Mouse (Mus musculus): Measurements from ENCODE around the gene Col24a1.

Gene Col24a1

DNA sequence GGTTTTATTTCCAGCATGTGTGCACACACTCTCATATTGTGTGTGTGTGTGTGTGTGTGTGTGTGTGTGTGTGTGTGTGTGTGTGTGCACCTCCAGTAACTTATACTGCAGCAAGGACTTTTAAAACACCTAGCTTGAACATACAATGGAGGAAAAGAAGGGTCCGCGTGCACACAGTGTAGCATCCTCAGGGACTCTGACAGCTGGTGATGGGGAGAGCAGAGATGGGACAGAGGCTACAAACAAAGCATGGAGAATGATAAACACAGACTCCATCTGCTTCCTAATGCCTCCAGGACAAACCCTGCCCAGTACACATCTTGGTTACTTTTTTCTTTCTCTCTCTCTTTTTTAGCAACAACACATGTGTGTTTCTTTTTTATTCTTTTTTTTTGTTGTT lies 171.5 kb downstream of the Col24a1 start:
- no peak for DNase-seq (ENCODE audit: low spot score)

DNA sequence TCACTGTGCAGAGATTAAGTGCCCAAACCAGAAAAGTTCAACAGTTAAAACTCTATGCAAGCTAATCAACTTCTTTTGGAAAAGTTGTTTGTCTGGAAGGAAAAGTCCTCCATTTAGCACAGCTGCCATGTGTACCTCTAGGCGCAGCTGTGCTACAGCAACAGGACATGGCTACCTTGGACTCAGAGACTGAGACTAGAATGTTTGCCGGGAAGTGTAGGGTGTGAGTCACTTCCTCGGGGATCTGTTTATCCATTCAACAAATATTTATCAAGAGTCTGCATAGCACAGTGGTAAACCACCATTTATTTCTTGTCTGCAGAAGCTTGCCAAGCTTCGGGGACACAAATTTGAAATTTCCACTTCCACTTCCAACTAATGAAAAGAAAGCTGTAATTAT lies 178.8 kb downstream of the Col24a1 start:
- no peak for DNase-seq (ENCODE audit: low spot score)

DNA sequence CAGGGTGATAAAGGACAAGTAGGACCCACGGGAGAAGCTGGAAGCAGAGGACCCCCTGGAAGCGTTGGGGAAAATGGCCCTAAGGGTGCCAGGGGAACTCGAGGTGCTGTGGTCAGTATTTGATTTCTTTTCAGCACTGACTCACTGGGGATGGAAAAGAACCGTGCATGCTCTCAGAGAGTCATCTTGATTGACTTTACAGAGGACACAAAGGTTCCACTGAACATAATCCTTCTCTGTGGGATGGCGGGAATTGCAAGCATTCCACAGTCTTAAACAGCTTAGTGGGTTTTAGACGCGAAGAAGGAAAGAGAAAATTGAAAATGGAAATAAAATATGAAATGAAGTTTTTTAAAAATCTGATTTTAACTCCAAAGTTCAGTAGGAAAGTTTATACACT lies 181.9 kb downstream of the Col24a1 start:
- no peak for DNase-seq (ENCODE audit: low spot score)

DNA sequence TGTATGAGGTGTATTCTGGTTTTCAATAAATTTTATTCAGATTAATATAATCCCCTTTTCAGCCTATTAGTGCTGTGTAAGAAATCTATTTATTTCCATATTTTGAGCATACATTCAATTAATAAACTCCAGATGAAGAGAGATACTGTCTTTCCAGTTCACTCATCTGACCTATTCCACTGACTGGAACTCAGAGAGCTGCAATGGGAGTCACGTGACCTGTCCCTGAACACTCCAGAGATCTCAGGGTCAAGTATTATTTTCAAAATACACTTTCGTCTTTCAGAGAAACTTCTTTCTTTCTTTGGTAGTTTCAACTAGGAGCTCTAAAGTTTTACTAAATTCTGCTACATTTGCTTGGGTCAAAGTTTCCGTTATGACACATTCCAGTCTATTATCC lies 184.4 kb downstream of the Col24a1 start:
- DNase-seq (ENCODE audit: low spot score) = no peak

DNA sequence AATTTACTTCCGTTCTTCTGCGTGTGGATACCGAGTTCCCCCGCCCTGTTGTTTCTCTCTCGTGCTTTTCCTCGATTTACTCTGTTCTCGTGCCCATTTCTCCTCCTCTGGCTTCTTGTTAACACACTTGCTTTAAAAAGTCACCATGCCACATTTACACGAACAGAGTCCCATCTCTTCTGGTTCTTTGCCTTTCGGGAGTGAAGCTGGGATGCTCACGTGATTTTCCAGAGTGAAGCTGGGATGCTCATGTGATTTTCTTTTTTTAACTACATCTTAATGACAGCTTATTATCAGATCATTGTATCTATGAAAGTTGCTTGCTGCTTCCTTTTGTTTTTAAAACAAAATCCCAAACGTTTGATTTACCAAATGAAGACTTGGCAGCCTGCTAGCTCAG lies 184.8 kb downstream of the Col24a1 start:
- no peak for DNase-seq (ENCODE audit: low spot score)

DNA sequence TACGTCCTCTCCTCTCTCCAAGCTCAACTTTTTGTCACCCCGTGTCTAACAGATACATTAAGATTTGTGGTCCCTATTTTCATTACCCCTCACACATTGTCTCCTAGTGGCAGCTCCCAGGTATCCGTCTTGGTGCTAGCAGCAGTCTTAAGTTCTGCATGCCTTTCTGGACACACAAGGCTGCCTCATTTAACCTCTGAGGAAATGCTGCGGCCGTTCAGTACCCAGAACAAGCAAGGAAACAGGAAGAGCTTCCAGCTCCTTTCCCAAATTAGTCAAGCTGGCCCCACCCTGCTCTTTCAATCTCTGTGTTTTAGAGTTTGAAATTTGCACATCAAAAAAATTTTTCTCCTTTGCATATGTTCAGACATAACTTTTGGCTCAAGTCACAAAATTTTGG lies 186.2 kb downstream of the Col24a1 start:
- no peak for DNase-seq (ENCODE audit: low spot score)

DNA sequence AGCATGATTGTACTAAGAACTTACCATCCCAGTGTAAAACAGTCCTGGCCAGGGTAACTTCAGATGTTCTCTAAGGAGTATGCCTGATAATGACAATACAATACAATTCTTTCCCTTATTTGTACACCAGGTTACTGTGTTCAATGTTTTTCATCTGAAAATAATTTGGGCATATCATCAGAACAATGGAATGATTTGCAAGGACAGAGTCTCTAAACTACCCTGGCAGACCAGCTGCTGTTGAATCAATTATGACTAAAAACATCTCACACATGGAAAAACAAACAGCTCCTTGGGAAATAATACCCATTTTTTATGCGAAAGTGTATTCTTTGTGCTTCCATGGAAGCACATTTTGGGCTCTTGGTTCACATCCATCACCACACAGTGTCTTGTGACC lies 198.0 kb downstream of the Col24a1 start:
- no peak for DNase-seq (ENCODE audit: low spot score)

DNA sequence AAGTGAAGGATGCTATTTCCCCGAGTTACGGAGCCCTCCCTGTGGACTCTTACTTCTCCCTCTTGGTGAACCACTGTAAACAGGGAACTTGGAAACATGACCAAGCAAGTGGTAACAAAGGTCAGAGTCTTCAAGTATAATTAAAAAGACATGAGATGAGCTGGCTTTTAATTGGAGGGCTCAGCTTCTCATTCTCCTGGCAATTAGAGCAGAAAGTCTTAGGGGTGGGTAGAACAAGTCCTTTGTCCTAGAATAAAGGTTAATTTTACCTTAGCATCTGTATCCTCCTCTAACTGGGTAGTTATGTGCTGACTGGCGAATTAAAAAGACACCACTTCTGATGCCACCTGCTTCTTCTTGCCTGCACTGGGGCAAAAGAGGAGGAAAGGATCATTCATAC lies 199.1 kb downstream of the Col24a1 start:
- DNase-seq (ENCODE audit: low spot score) = no peak

DNA sequence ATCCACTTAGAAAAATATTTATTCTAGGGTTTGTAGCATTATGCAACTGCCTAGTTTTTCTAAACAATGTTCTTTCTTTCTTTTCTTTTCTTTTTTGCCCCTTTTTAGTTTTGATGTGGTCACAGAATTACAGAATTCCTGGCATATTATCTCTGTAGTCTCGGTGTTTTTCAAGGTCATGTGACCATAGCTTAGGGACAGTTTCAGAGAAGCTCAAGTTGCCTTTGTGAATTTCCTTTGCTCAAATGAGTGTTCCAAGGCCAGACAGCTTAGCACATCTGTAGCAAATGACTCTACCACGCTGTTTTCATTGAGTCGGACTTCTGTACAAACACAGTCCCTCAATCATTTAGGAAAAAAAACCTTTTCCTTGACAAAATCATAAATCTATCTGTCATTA lies 205.9 kb downstream of the Col24a1 start:
- no peak for DNase-seq (ENCODE audit: low spot score)

DNA sequence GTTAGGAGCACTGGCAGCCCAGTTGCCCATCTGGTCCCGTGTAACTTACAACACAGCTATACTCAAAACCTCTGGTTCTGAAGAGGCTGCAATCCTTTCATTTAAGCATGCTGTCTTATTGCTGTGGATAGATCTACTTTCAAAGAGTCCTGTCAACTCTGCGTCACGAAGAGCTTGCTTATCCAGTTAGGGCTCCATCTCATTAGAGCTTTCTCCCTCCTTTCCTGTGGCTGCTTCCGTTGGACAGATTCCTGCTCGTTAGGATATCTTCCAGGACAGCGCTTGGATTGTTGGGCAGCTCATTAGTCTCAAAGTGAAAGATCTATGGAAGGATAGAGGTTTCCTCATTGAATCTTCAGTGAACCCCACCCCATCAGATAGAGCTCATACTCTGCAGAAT lies 206.6 kb downstream of the Col24a1 start:
- DNase-seq (ENCODE audit: low spot score) = no peak

DNA sequence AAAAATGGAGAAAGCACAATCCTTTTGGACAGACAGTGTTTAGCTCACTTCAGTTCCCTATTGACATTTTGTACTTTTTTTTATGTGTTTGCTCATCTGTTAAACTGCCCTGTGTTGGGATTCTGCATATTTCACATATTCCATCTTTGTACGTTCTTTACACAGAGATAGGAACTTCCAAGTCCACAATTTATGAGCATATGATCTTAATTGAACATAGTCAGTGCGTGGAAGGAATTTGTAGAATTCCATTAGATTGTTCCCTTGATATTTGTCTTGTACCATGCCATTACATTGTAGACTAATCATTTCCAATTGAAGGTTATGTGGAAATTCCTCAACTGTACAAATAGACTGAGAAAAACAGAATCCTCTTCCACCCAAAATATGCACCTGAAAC lies 212.6 kb downstream of the Col24a1 start:
- no peak for DNase-seq (ENCODE audit: low spot score)

DNA sequence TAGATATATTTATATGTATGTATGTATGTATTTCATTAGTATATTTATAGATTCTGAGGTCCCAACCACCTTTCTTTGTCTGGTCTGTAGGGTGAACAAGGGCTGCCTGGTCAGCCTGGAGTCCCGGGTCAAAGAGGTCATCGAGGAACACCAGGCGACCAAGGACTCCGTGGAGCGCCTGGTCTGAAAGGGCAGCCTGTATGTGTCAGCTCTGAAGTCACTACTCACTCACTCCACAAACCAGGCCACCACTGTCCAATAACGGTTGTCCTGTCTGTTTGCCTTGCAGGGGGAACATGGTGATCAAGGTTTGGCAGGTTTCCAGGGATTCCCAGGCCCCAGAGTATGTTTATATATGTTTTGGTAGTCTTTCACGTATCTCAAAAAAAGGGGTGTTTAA lies 216.3 kb downstream of the Col24a1 start:
- no peak for DNase-seq (ENCODE audit: low spot score)

DNA sequence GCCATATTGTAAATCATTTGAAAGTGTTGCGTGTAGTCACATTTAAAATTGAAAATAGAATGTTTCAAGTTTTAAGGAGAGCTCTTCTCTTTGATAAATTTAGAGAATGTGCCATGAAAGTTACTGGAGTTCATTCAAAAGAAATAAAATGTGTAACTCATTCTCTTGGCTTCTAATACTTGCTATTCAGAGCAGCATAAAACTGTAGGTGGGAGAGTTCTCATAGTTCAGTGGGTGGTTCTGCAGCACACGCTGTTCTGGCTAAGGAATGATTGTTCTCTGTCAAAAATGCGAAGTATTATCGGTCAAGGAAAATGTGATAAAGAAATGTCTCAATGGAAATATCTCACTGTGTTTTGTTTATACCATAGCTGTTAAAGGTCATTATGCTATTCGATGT lies 221.9 kb downstream of the Col24a1 start:
- DNase-seq (ENCODE audit: low spot score) = peak; percentile 15

DNA sequence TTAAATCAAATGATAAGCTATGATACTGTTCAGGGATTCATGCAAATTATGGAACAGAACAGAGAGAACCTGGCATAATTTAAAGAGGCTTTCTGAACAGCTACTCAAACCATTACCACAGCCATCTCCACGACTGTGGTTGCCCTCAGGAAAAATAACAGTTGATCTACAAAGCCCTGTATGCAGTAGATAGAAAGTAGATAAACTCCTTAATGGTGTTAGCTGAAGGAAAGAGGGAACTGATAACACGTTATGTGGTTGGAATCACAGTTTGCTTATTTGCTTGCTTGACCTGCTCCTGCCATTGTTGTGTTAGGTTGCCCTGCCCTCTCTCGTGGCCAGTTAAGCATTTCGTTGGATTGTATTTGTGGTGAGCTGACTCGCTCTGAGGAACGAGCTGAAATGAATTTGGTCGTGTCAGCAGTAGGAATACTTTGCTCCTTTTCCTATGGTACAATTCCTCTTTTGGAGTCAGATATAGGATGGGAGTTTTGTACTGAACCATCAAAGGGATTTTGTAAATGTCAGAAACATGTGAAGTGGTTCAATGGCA lies 229.3 kb downstream of the Col24a1 start:
- DNase-seq (ENCODE audit: low spot score) = no peak

DNA sequence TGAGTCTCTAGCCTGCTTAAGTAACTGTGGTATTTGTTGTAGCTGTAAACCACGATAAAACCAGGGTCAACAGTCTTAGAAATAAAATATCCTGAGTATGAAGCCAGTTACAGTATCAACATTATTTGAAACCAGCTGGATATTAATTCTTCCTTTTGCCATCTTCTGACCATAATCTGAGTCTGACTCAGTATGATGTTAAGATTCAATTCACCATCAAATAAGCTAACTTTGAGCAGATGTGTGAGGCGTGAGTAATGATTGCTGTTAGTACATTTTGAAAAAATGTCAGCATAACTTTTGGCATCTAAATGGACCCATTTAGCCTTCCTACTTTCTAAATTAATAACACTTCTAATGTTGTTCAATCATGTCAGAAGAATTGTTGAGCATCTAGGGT lies 230.0 kb downstream of the Col24a1 start:
- DNase-seq (ENCODE audit: low spot score) = no peak

DNA sequence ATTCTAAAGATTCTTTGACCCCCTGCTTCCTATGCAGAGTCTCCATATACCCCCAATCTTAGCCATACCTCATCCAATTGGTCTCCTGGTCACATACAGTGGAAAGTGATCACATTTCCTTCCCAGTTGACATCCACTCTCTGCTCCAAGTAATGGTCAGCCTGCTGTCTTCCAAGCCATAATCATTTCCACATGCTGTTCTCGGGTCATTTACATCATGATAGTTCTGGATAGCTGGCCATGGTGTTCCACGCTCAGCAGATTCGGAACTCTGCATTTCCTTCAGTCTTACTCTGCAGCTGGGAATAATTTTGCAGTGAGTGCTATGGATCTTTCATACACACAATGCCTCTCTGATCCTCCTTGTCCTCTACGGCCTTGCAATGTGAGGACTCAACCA lies 233.0 kb downstream of the Col24a1 start:
- no peak for DNase-seq (ENCODE audit: low spot score)

DNA sequence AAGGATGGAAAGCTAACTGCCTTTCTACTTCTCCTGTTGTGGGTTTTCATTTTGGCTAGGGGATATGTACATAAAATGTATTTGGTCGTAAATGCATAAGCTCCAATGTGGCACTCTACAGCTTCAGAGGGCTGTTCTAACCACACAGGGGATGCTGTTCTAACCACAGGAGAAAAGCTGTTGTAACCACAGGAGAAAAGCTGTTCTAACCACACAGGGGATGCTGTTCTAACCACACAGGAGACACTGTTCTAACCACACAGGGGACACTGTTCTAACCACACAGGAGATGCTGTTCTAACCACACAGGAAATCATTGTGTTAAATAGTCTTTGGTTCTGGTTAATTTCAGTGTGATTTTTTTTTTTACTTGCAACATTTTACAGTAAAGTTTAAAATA lies 245.6 kb downstream of the Col24a1 start:
- DNase-seq (ENCODE audit: low spot score) = no peak

DNA sequence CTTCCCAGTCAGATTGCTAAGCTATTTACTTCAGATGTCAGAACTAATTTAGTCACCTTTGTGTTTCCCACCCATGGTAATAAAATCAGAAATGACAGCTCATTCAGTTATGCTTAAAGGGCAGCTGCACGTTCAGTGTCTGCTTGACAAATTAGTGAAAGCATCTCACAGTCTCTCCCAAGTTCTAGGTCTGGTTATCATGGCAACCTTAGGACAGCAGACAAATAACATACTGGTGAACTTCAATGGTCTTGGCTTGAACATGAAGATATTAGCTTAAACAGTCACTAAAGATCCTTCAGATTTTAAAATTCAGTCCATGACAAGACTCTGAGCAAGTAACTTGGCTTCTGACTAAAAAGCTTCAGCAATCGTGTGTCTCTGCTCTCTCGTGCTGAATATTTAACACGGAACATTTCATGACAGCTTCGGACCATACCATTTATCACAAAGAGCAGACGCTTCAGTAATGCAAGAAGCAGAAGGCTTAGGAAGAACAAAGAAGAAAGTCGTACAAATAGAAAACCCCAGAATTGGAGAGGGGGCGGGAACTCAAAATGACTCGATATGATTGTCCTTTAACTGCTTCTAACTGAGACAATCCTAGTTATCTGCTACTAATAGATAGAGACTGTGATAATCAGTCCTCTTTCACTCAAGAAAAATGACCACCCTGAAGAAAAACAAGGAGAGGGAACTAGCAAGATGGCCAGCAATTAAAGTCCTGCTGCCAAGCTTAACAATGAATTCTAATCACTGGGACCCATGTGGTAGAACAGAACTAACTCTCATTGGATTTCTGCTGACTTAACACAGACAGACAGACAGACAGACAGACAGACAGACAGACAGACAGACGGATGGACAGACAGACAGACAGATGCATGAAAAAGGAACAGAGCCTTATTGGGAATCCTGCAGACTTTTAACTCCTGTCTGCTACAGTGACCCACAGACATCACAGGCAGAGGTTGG lies 256.5 kb downstream of the Col24a1 start:
- DNase-seq (ENCODE audit: low spot score) = no peak

DNA sequence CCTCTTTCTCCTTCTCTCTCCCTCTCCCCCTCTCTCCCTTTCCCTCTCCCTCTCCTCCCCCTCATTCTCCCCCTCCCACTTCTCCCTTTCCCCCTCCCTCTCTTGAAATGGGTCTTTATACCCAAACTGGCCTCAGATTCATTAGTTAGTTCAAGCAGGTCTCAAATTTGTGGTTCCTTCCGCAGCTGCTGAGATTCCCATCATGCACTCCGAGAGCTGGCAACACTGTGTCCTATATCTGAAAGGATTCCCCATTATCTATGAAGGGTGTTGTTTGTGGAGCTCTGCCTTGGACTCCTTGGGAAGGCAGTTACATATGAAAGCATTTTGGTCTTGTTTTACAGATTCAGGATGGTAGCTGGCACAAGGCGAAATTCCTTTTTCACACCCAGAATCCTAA lies 257.9 kb downstream of the Col24a1 start:
- DNase-seq (ENCODE audit: low spot score) = peak; percentile 16

DNA sequence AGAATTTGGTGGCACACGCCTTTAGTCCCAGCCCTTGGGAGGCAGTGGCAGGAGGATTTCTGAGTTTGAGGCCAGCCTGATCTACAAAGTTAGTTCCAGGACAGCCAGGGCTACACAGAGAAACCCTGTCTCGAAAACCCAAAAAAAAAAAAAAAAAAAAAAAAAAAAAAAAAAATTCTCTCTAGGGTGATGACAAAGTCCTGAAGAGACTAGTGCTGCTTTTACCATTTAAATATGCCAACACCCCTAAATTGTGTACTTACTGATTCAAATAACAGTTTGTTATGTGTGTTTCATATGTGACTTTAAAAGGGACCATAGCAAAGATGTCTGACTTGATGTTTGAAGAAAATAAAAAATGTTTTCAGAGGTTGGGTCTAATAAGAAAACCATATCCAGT lies 262.1 kb downstream of the Col24a1 start:
- DNase-seq (ENCODE audit: low spot score) = no peak

DNA sequence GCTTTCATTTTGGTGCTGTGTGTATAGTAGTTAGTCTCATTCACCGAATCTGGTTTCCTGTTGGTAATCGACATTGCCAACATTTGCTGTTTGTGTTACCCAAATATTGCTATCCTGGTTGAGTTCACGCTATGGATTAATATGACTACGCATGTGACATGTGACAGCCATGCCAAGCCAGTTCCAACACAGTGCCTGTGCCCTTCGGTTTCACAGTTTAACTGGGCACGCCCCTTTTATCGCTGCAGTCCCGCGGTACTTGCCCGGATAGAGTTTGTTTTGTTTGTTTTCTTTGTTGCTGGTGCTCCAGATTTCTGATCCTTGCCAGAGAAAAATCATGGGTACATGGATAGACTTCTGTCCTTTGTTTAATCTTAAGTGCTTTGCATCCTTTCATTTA lies 263.9 kb downstream of the Col24a1 start:
- no peak for DNase-seq (ENCODE audit: low spot score)

DNA sequence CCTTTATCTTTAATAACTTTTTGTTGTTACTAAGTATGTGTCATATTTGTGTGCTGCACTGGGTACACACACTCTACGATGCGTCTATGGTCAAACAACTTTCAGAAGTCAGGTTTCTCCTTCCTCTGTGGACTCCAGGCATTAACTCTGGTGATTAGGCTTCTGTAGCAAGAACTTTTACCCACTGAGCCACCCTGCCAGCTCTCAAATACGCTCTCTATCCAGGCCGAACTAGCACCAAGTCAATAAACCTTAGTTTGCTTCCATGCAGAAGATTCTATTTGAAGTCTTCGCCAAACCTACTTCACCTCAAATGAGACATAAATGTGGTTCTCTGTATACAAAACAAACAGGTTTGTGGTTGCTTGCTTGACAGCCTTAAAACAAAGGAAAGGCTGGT lies 267.4 kb downstream of the Col24a1 start:
- no peak for DNase-seq (ENCODE audit: low spot score)

DNA sequence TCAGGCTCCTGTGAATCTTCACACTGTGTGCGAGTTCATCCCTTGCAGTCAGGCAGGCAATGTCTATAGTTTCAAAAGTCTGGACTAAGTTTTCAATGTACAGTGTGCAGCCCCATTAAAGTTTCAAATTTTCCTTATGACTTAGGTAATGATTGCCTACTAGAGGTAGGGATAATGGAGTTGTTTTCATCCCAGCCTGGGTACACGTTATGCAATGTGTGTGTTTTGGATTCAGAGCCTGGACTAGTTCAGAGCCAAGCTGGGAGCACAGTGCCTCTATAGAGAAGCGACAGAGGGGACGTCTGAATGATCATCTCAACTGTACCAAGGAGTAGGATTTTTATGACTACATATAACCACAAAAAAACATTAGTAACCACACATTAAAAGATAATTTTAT lies 267.8 kb downstream of the Col24a1 start:
- DNase-seq (ENCODE audit: low spot score) = no peak

DNA sequence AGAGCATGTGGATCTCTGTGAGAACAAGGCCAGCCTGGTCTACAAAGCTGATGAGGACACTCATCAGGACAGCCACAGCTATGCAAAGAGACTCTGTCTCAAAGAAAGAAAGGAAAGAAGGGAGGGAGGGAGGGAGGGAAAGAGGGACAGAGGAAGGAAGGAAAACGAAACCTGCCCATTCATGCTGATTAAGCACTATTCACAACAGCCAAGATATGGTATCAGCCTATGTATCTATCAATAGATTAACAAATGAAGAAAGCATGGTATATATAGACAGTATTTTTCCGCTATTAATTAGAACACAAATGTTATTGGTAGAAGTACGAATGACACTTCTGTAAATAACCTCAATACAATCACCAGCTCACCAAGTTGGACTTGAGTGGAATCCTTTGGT lies 282.2 kb downstream of the Col24a1 start:
- DNase-seq (ENCODE audit: low spot score) = no peak

All from testis, postnatal 14 days (tissue).